Mouse (Mus musculus) ES-E14 (cell line): Measurements from ENCODE around the gene P3h3.

Source experiments
- MAFK ChIP-seq: IDR thresholded peaks from 2 replicates; pipeline ENCODE4 v1.6.1; 2014; ENCODE audit warnings: mild to moderate bottlenecking, low read depth, low read length, inconsistent platforms; ENCODE audit not compliant: insufficient read depth
- ZC3H11A ChIP-seq: IDR thresholded peaks from 2 replicates; pipeline ENCODE4 v1.6.1; 2012; ENCODE audit warnings: low read depth, mild to moderate bottlenecking, inconsistent platforms, low read length, borderline replicate concordance

DNA sequence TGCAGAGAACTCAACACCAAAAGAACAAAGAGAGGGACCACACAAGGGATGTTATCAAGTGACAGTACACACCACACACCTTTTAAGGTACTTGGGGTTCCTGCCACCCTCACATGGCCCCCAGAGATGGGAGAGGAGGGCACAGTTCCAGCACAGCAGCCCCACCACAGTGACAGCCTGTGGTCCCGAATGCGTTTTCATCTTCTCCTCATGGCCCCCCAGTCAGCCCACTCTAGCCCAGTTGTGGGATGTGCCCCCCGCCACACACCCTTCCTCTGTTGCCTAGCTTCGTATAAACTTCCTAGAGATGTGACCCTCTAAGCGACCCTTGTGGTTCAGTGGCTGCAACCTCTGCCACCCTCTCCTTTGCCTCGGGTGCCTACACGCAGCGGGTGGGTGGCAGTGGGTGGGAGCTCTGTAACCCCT lies 28.4 kb upstream of the P3h3 start:
- TF ChIP-seq MAFK (no peak), ZC3H11A (no peak)
